Mouse (Mus musculus): ENCODE measurements at regions not wholly inside any gene's neighbourhood (a gene's known extent, or its start where the extent isn't known, plus 50 kb on each side); places are given as distances from the start of the nearest gene placed in this dataset.

- no peak for TF ChIP-seq POLR2A (IDR thresholded peaks at IDR 0.05; ENCODE audit: low read depth, low read length)
- TF ChIP-seq CTCF (conservative IDR thresholded peaks at IDR 0.05; ENCODE audit: insufficient read depth, insufficient read length, low read depth, low read length) = no peak
These were observed 122.9 kb upstream of the Emcn start for GRCm38 (mm10) chr3:137217926-137218325.

Measured in kidney, adult 2 months (tissue).